Mouse (Mus musculus) forebrain, embryonic 13.5 days (tissue): ENCODE measurements around the gene Wdr3. TPM values are rescaled to one million over a fixed set of nuclear protein-coding genes. Genes with fewer than 3 reads are reported as not detected.

Experiments used
- ATAC-seq: fragments of 200-750 bp; cut with Nextera tagmentation; 2 replicates; pipeline ENCODE4 v1.8.0; 2017
- H3K27ac ChIP-seq: fragments of 300-500 bp; sonication (generic); 2 replicates; pipeline ENCODE4 v1.5.1; 2015; ENCODE audit warnings: inconsistent platforms, mild to moderate bottlenecking, moderate library complexity
- H3K27me3 ChIP-seq: fragments of 300-500 bp; sonication (generic); 2 replicates; pipeline ENCODE4 v1.6.1; 2015; ENCODE audit warnings: mild to moderate bottlenecking, inconsistent platforms
- H3K36me3 ChIP-seq: fragments of 300-500 bp; sonication (generic); 2 replicates; pipeline ENCODE4 v1.6.1; 2015; ENCODE audit warnings: mild to moderate bottlenecking, inconsistent platforms; ENCODE audit not compliant: poor library complexity, severe bottlenecking
- H3K4me1 ChIP-seq: fragments of 300-500 bp; sonication (generic); 2 replicates; pipeline ENCODE4 v1.6.1; 2015; ENCODE audit warnings: inconsistent platforms
- H3K4me2 ChIP-seq: fragments of 300-500 bp; sonication (generic); 2 replicates; pipeline ENCODE4 v1.6.1; 2015; ENCODE audit warnings: inconsistent platforms, mild to moderate bottlenecking, moderate library complexity
- H3K4me3 ChIP-seq: fragments of 300-500 bp; sonication (generic); 2 replicates; pipeline ENCODE4 v1.5.1; 2015; ENCODE audit warnings: mild to moderate bottlenecking, inconsistent platforms
- H3K9ac ChIP-seq: fragments of 300-500 bp; sonication (generic); 2 replicates; pipeline ENCODE4 v1.6.1; 2015; ENCODE audit warnings: mild to moderate bottlenecking, inconsistent platforms
- H3K9me3 ChIP-seq: fragments of 300-500 bp; sonication (generic); replicated peaks from 2 replicates; pipeline ENCODE4 v1.6.1; 2016; ENCODE audit warnings: inconsistent platforms
- WGBS: fragments of 180-500 bp; shearing (Covaris S2); methylation state at CpG from one replicate; pipeline ENCODE4 v1.1.7; 2015; 5-methylcytosine and 5-hydroxymethylcytosine counted together
- polyA plus RNA-seq: library from polyadenylated mRNA; unstranded; fragments of >200 nt; fragmentation: Nextera tagmentation; extraction: Ambion mirVana; gene quantifications from 2 replicates; pipeline ENCODE4 v1.2.1, GENCODE M21; 2015

Gene Wdr3
- polyA plus RNA-seq, 1 experiment from 2014 or later: 49.4 TPM

DNA sequence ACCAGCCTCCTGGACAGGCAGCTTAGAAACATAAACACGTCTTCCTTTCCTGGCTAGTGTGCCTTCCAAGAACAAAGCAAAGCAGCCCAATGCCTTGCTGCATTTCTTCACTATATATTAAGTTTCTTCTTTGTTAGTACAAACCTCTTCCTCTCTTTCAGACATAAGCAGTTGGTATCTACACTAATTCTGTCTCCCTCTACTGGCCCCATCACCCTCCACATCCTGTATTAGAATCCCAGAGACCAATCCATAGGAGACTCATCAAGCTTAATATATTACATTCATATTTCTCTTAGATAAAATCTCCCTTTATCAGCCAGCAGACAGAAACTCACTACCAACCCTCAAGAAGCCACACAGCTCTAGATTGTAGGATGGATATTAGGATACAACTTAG lies 39.8 kb downstream of the Wdr3 start:
- ATAC-seq: no peak
- H3K9ac ChIP-seq: no peak overlapping the region
- no peak overlapping the region for H3K4me3 ChIP-seq
- H3K9me3 ChIP-seq: no peaks in the 10 kb centered on the region
- no peaks in the 10 kb centered on the region for H3K27me3 ChIP-seq
- 73% methylated on average over 1 of the region's 1 CpGs for WGBS
- H3K27ac ChIP-seq: no peak overlapping the region
- no peak overlapping the region for H3K4me2 ChIP-seq
- H3K36me3 ChIP-seq: no peaks in the 10 kb centered on the region
- no peaks in the 10 kb centered on the region for H3K4me1 ChIP-seq

DNA sequence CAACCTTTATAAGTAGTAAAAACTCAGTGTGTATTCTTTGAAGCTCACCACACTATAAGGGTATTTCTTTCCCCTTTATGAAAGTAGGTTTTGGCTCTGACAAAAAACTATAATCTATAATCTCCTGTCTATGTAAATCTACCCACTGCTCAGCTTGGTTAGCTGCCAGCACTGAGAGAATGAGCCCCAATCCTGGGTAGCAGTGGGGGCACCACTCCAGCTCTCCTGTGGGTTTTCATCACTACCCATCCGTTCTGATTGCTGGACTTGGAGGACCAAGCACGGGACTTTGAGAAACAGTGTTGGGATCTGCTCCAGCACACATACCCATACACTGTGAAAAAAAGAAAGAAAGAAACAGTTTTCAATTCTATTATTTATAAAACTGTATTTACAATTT lies 40.2 kb downstream of the Wdr3 start:
- ATAC-seq: no peak
- no peaks in the 10 kb centered on the region for H3K27me3 ChIP-seq
- H3K4me2 ChIP-seq: no peak overlapping the region
- no peak overlapping the region for H3K9ac ChIP-seq
- no peaks in the 10 kb centered on the region for H3K9me3 ChIP-seq
- H3K27ac ChIP-seq: no peak overlapping the region
- H3K36me3 ChIP-seq: no peaks in the 10 kb centered on the region
- H3K4me3 ChIP-seq: no peak overlapping the region
- H3K4me1 ChIP-seq: no peaks in the 10 kb centered on the region
- WGBS: 67% methylated on average over 2 of the region's 2 CpGs

DNA sequence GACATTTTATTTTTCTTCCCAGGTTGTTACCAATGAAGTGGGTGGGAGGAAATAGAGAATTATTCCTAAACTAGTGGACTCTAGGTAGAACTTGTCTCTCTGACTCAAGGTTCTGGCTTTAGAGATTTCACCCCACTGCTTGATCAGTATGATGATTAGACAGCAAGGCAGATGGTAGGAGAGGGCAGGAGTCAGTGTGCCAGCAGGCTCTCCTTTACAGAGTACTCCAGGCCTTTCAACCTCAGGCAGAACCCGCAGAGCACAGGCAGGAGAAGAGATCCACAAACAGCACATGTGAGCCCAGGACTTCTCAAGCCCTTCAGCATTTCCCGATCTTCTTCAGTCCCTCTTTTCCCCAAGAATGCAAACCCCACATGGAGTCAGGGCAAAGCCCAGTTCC lies 43.5 kb downstream of the Wdr3 start:
- whole genome bisulfite sequencing: 74% methylated on average over 2 of the region's 2 CpGs
- no peak for ATAC-seq
- no peaks in the 10 kb centered on the region for H3K9me3 ChIP-seq
- H3K36me3 ChIP-seq: no peaks in the 10 kb centered on the region
- no peak overlapping the region for H3K4me3 ChIP-seq
- no peak overlapping the region for H3K27ac ChIP-seq
- H3K27me3 ChIP-seq: no peaks in the 10 kb centered on the region
- H3K4me2 ChIP-seq: no peak overlapping the region
- H3K4me1 ChIP-seq: no peaks in the 10 kb centered on the region
- no peak overlapping the region for H3K9ac ChIP-seq

DNA sequence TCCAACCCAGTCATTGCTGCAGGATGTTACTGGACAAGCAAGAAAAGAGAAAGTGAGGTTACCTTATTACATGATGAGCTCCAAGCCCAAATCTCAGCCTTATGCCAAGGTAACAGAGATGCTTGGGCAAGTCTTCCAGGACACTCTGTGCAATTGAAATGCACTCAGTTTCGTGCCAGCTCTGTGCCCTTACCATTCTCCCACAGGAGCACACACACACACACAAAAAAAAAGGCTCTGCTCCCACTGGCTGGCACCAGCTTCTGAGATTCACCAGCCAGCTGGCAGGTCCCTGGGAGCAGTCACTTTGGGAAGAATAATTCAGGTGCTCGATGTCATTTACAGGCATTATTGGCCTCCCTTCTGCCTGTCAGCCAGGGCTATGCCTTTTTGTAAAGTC lies 55.5 kb downstream of the Wdr3 start:
- Histone ChIP-seq H3K27me3 (no peaks in the 10 kb centered on the region), H3K27ac (no peak overlapping the region), H3K4me3 (no peak overlapping the region), H3K9me3 (no peaks in the 10 kb centered on the region), H3K36me3 (no peaks in the 10 kb centered on the region), H3K9ac (no peak overlapping the region), H3K4me1 (no peaks in the 10 kb centered on the region), H3K4me2 (no peak overlapping the region)
- 78% methylated on average over 2 of the region's 2 CpGs for WGBS
- ATAC-seq: no peak

DNA sequence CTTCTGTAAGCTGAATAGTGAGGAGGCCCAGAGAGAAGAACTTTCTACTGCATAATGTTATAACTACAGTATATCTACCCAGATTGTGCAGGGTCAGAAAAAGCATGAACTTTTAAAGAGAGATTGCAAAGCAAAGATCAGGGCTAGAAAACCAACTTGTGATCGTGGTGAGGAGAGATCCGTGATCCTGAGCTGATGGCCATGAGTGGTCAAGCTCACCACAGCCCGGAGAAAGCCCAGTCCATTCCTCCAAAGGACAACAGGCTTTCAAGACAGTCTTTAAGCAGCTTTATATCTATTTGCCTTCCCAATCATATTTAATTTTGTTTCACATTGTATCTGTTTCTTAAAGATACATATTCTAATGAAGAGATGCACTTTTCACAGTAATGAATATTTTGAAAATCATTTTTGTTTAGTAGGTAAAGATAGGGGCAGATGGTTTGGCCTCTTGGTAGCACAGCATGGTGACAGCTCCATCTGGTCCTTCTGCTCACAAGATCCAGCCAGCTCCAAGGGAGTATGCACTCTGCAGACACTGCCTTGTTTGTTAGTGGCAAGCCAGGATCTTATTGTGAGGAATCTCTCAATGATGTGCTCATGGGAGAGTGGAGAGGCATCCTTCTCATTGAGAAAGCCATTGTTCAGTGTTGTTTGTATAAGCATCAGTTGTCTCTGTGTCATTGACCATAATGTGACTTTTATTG lies 59.7 kb downstream of the Wdr3 start:
- Histone ChIP-seq H3K36me3 (no peaks in the 10 kb centered on the region), H3K9ac (no peak overlapping the region), H3K4me1 (no peaks in the 10 kb centered on the region), H3K4me2 (no peak overlapping the region), H3K27ac (no peak overlapping the region), H3K9me3 (no peaks in the 10 kb centered on the region), H3K27me3 (no peaks in the 10 kb centered on the region), H3K4me3 (no peak overlapping the region)
- ATAC-seq: peak; percentile 36; the same call in 1 of the 2 replicates
- WGBS: 92% methylated on average over 3 of the region's 3 CpGs

Other genes with a start within 250 kb of the Wdr3 start
- gene Gdap2, start within 50 bp of the Wdr3 start, polyA plus RNA-seq: 37.2 and 39.3 TPM in 2 replicates